Mouse (Mus musculus): ENCODE measurements around the gene Pip5kl1. TPM values are rescaled to one million over a fixed set of nuclear protein-coding genes. Genes with fewer than 3 reads are reported as not detected.

The Pip5kl1 gene
- polyA plus RNA-seq, 1 experiment = 0.08 TPM

GRCm38 (mm10) chr2:32585149-32585714 is 10.6 kb downstream of the Pip5kl1 start:
- DNase-seq (ENCODE audit: low spot score) = no peak

GRCm38 (mm10) chr2:32586871-32587351 is 12.3 kb downstream of the Pip5kl1 start, which contains the start of gene St6galnac4:
TSS of gene St6galnac4 (plus strand) at chr2:32587095.
- peak; percentile 62 for DNase-seq (ENCODE audit: low spot score)

GRCm38 (mm10) chr2:32587731-32588321 is 13.2 kb downstream of the Pip5kl1 start:
- DNase-seq (ENCODE audit: low spot score) = no peak

- DNase-seq (ENCODE audit: low spot score) = no peak
Observed at GRCm38 (mm10) chr2:32589213-32589795, 14.7 kb downstream of the Pip5kl1 start.

- no peak for DNase-seq (ENCODE audit: low spot score)
Observed at GRCm38 (mm10) chr2:32590224-32590623, 15.6 kb downstream of the Pip5kl1 start.

GRCm38 (mm10) chr2:32591249-32591648 is 16.7 kb downstream of the Pip5kl1 start:
- no peak for DNase-seq (ENCODE audit: low spot score)

GRCm38 (mm10) chr2:32596725-32597124 is 22.1 kb downstream of the Pip5kl1 start:
- no peak for DNase-seq (ENCODE audit: low spot score)

GRCm38 (mm10) chr2:32597248-32597647 is 22.7 kb downstream of the Pip5kl1 start:
- DNase-seq (ENCODE audit: low spot score) = no peak

- no peak for DNase-seq (ENCODE audit: low spot score)
Observed at GRCm38 (mm10) chr2:32597699-32598098, 23.1 kb downstream of the Pip5kl1 start.

GRCm38 (mm10) chr2:32598506-32598905 is 23.9 kb downstream of the Pip5kl1 start:
- no peak for DNase-seq (ENCODE audit: low spot score)

- DNase-seq (ENCODE audit: low spot score) = no peak
Observed at GRCm38 (mm10) chr2:32599409-32599808, 24.8 kb downstream of the Pip5kl1 start, which contains the start of gene St6galnac6. TSS of gene St6galnac6 (plus strand) at chr2:32599709.

GRCm38 (mm10) chr2:32601417-32602065 is 26.9 kb downstream of the Pip5kl1 start:
- DNase-seq (ENCODE audit: low spot score) = no peak

- peak; percentile 80 for DNase-seq (ENCODE audit: low spot score)
Observed at GRCm38 (mm10) chr2:32602600-32603054, 28.0 kb downstream of the Pip5kl1 start.

GRCm38 (mm10) chr2:32604631-32605030 is 30.0 kb downstream of the Pip5kl1 start:
- no peak for DNase-seq (ENCODE audit: low spot score)

GRCm38 (mm10) chr2:32606161-32607142 is 31.9 kb downstream of the Pip5kl1 start:
- DNase-seq (ENCODE audit: low spot score) = peak; percentile 64

- peak; percentile 41 for DNase-seq (ENCODE audit: low spot score)
Observed at GRCm38 (mm10) chr2:32607262-32607947, 32.8 kb downstream of the Pip5kl1 start.

- DNase-seq (ENCODE audit: low spot score) = peak; percentile 54
Observed at GRCm38 (mm10) chr2:32608141-32608777, 33.7 kb downstream of the Pip5kl1 start.

- no peak for DNase-seq (ENCODE audit: low spot score)
Observed at GRCm38 (mm10) chr2:32608778-32609435, 34.3 kb downstream of the Pip5kl1 start.

GRCm38 (mm10) chr2:32610610-32611229 is 36.1 kb downstream of the Pip5kl1 start:
- DNase-seq (ENCODE audit: low spot score) = no peak

Data from urinary bladder, adult 2 months (tissue).